Mouse (Mus musculus) hematopoietic stem cell, adult 5-6 weeks (primary cell): ENCODE data around the gene Acad12. TPM values are rescaled to one million over a fixed set of nuclear protein-coding genes. Genes with fewer than 3 reads are reported as not detected.
A peak's percentile ranks its signal among the peaks of the same experiment; 100 is the strongest.
"Not testable (repeated sequence)": the region's sequence is repeated elsewhere in the genome, so short reads cannot be mapped to it uniquely, and the experiment has no call there.

Experiments used
- ATAC-seq, 2 experiments: fragments of 125-278 bp in 1 of 2; replicated peaks in 1 of 2; 2 replicates each; pipeline ENCODE4 v1.8.0; 2016 to 2017; ENCODE audit warnings: inconsistent platforms in 2 of 2, mild to moderate bottlenecking in 2 of 2, moderate number of reproducible peaks in 2 of 2, low read depth in 1 of 2, moderate TSS enrichment in 1 of 2; ENCODE audit not compliant: low FRiP score in 2 of 2, poor library complexity in 2 of 2, severe bottlenecking in 2 of 2, insufficient read depth in 1 of 2, low TSS enrichment in 1 of 2
- total RNA-seq: library from RNA; stranded (forward); fragments of 172-1452, 232-1000 nt; gene quantifications from 2 replicates; pipeline ENCODE4 v1.2.3, GENCODE M21; 2017

Gene Acad12
- 5.0 and 9.0 TPM in 2 replicates for total RNA-seq

GRCm38 (mm10) chr5:121618592-121619513 lies at the start of gene Acad12:
Acad12 (minus strand) TSS chr5:121618938.
- ATAC-seq, result peak; percentile 81 to 82; a peak in 3 of 4 replicates

- ATAC-seq, result no peak
Measured at GRCm38 (mm10) chr5:121668411-121668810, 49.7 kb upstream of the Acad12 start.

GRCm38 (mm10) chr5:121667067-121667466 lies 48.3 kb upstream of the Acad12 start:
- no peak for ATAC-seq

- no peak for ATAC-seq
Measured at GRCm38 (mm10) chr5:121664971-121665370, 46.2 kb upstream of the Acad12 start.

GRCm38 (mm10) chr5:121664078-121664477 lies 45.3 kb upstream of the Acad12 start:
- ATAC-seq, result no peak

GRCm38 (mm10) chr5:121663456-121663855 lies 44.7 kb upstream of the Acad12 start:
- no peak for ATAC-seq

- no peak for ATAC-seq
Measured at GRCm38 (mm10) chr5:121661494-121661893, 42.8 kb upstream of the Acad12 start.

GRCm38 (mm10) chr5:121660897-121661254 lies 42.1 kb upstream of the Acad12 start:
- ATAC-seq, result peak; percentile 28 to 55; a peak in 2 of 4 replicates

- peak; percentile 46 to 79 for ATAC-seq
Measured at GRCm38 (mm10) chr5:121660059-121660896, 41.5 kb upstream of the Acad12 start, which contains the start of the genes Acad10 and Brap. Acad10 (minus strand) TSS chr5:121660514. Brap (plus strand) TSS chr5:121660563.

GRCm38 (mm10) chr5:121657656-121658055 lies 38.9 kb upstream of the Acad12 start:
- ATAC-seq, result not testable (repeated sequence)

- not testable (repeated sequence) for ATAC-seq
Measured at GRCm38 (mm10) chr5:121656866-121657265, 38.1 kb upstream of the Acad12 start.

GRCm38 (mm10) chr5:121654526-121654925 lies 35.8 kb upstream of the Acad12 start:
- ATAC-seq, result no peak

- ATAC-seq, result no peak
Measured at GRCm38 (mm10) chr5:121649134-121649533, 30.4 kb upstream of the Acad12 start.

GRCm38 (mm10) chr5:121639601-121640000 lies 20.9 kb upstream of the Acad12 start:
- ATAC-seq, result no peak

GRCm38 (mm10) chr5:121637296-121637695 lies 18.6 kb upstream of the Acad12 start:
- ATAC-seq, result no peak

- no peak for ATAC-seq
Measured at GRCm38 (mm10) chr5:121634668-121635067, 15.9 kb upstream of the Acad12 start.

- ATAC-seq, result no peak
Measured at GRCm38 (mm10) chr5:121632804-121633203, 14.1 kb upstream of the Acad12 start.

GRCm38 (mm10) chr5:121631106-121631647 lies 12.4 kb upstream of the Acad12 start:
- not testable (repeated sequence) for ATAC-seq
